Mouse (Mus musculus) right cerebral cortex, postnatal 25 days (tissue): Measurements from ENCODE around the gene Szt2.
A peak's percentile ranks its signal among the peaks of the same experiment; 100 is the strongest.

ENCODE experiments used
- DNase-seq: peaks from one replicate; pipeline ENCODE4 v3.0.0; 2022

Gene Szt2

GRCm38 (mm10) chr4:118356738-118357137 is 52.3 kb downstream of the Szt2 start:
- DNase-seq, result no peak

GRCm38 (mm10) chr4:118354289-118354688 is 54.8 kb downstream of the Szt2 start:
- no peak for DNase-seq

DNA sequence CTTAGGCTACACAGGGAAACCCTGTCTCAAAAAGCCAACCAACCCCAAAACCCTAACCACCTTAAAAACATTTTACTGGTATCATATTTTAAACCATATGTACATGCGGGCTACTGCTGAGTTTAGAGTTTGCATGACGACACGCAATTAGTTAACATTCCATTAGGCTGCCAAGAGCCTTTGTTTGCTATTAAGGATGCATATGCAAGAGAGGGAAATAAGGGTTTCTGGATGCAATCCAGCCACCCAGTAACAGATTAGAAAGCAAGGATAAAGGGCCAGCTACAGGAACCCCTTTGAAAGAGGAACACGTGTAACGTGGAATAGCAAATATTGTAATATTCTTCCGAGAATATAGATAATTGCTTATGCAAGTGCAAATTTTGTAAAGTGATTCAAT is 55.4 kb downstream of the Szt2 start:
- no peak for DNase-seq

GRCm38 (mm10) chr4:118351828-118352227 is 57.2 kb downstream of the Szt2 start:
- no peak for DNase-seq

DNA sequence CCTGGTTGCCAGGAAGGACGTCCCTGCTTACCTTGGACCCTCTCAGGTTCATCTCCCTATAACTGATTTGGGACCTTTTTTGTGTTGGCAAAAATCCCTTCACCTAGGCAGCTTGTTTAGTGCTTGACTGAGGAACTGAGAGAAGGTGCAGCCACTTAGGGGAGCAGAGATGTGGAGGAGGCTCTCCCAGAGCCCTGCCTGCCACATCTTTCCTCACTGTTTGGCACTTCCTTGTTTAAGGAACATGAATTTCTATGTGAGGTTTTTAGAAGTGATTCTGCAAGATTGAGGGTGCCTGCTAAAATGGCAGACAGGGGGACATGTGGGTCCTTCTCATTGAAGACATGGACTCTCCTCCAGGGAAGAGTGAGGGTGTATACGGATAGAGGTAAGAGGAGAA is 58.2 kb downstream of the Szt2 start:
- DNase-seq, result no peak

DNA sequence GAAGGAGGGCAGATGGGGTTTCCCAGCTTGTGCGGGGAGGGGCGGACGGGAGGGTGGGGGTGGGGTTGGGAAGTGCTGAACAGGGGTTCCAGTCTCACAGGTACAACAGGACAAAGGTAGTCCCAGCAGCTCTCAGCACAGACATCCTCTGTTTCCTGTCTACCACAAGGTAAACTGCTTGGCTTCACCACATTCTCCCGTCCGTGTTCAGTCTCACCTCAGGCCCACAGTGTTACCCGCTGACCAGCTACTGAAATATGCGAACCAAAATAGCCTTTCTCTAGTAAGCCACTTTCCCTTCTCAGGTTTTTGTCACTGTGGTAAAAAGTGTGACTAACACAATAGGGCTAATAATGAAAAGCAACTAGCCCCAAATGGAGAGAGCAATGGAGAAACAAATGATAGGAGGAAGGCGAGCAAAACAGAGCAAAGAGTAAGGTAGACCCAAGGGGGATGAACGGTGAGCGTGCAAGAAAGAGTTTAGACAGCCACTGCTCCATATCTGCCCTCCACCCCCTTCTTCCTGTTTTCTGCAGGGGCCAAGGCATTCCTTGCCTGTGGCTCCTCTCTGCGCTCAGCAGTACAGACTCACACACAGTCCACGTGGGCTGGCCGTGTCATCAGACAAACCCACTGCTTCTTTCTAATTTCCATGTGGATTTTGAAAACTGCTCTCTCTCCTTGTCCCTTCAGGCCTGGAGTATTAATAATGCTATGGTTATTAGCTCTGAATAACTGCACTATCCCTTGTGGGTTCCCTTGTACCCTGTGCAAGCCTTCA is 61.4 kb downstream of the Szt2 start:
- no peak for DNase-seq

- no peak for DNase-seq
These were observed 67.6 kb downstream of the Szt2 start for GRCm38 (mm10) chr4:118341447-118341846.

DNA sequence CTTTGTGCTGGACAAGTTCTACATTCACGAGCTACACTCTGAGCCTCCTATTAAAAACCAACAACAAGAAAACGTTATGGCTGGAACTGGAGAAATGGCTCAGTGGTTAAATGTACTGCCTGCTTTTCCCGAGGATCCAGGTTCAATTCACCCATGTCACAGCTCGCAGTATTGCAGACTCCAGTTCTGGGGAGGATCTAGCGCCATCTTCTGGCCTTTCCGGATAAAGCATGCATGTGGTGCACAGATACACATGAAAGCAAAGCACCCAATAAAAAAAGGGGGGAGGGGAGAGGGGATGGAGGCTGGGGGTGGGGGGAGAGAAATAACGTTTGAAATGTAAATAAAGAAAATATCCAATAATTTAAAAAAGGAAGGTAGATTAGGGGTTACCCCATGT is 72.4 kb downstream of the Szt2 start:
- peak; percentile 31 for DNase-seq

GRCm38 (mm10) chr4:118335991-118336390 is 73.1 kb downstream of the Szt2 start:
- DNase-seq, result no peak

DNA sequence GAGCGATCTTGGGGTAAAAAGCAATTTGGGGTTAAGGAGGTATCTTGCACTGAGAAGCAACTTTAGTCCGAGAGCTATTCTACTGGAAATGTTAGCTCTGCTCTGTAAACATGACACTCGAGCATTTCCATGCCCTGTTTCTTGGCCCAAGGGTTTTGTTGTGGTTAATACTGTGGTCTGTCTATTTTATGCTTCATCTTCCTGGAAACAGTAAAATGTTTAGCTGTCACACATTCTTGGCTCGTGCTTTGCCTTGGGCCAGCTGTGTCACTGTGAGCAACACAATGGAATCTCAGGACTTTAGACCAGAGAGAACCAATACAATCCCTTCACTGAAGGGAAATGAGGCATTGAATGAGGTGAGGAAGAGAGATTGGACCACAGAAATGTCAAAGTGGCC is 77.3 kb downstream of the Szt2 start:
- DNase-seq, result no peak

DNA sequence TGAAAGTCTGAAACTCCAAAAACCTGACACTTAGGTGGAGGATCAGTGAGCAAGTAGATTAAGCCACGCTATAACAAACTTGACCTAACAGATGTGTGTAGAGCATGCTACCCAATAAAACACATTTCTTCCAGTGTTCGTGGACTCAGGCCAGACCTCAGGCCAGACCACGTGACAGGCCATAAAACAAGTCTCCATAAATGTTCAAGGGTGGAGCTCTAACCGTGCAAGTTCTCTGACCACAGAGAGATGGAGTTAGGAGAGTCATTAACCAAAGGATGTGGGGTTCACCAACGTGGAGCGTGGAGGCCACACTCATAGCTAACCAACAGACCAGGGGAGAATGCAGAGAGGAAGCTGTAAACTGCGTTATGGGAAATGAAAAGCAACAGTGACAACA is 82.6 kb downstream of the Szt2 start:
- no peak for DNase-seq

- DNase-seq, result no peak
These were observed 88.4 kb downstream of the Szt2 start for GRCm38 (mm10) chr4:118320636-118321035.

DNA sequence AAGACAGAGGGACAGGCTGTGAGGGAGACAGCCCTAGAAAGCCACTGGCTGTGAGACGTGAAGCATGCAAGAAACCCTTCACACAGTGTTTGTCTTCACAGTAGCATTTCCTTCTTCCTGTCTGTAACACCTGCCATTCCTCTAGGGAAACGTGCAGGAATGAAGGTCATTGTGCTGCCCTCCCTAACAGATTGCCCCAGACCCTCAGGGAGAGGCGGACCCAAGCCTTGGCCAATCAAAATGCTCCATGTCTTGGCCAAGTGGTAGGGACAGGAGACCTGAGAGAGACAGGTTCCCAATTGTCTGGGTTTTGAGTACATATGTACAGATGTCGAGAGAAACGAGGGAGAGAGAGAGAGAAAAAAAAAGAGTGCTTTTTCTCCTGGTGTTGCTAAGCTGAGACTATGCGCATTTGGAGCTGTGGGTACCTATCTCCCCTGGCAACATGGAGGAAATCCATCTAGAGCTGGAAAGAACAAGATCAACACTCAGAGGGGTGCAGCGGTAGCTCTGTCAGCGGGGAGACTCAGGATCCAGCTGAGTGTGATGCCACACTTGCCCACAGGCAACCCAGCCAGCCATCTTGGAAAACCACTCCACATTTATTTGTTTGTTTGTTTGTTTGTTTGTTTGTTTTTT is 89.2 kb downstream of the Szt2 start:
- DNase-seq, result no peak

- no peak for DNase-seq
These were observed 92.4 kb downstream of the Szt2 start for GRCm38 (mm10) chr4:118316662-118317061.

DNA sequence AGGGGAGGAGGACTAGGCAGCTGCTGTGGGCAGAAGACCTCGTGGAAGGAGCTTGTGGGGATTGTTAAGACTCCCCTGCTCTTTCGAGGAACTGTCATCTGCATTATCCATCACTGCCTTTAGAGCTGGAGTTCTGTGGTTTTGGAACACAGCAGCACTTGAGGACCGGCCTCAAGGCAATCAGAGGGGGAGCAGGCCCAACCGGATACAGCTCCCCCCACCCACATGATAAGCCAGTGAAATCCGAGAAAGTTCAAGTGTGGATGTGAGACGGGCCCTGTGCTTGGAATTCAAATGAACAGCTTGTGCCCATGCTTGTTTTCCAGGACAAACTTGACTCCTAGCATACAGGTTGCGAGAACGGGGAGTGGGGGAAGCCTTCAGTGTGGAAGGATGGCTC is 93.8 kb downstream of the Szt2 start:
- DNase-seq, result no peak
